Mouse (Mus musculus): ENCODE data around the gene Tmc2. TPM values are rescaled to one million over a fixed set of nuclear protein-coding genes. Genes with fewer than 3 reads are reported as not detected.

The Tmc2 gene
- total and polyA plus RNA-seq, 3 experiments: 0.05 TPM; not detected in 2

- Histone ChIP-seq H3K36me3 (replicated peaks) (peaks cover 4% of the 10 kb centered on the region), H3K4me3 (ENCODE audit: low read depth, low read length) (no peak overlapping the region), H3K27me3 (ENCODE audit: insufficient read depth, low read length) (peaks cover 58% of the 10 kb centered on the region), H3K9me3 (replicated peaks) (peaks cover 7% of the 10 kb centered on the region; the same call in 1 of the 2 replicates), H3K4me1 (ENCODE audit: insufficient read depth, low read depth, low read length) (peaks cover 17% of the 10 kb centered on the region)
- ATAC-seq (ENCODE audit: extremely low read depth, insufficient number of reproducible peaks, low FRiP score, poor library complexity, severe bottlenecking) (no peak), DNase-seq (ENCODE audit: low spot score) (no peak)
- no peak for TF ChIP-seq GATA2 (IDR thresholded peaks at IDR 0.05; ENCODE audit: borderline replicate concordance, low read depth, low read length)
- TF ChIP-seq GATA1 (IDR thresholded peaks at IDR 0.05; ENCODE audit: borderline replicate concordance, low read length): no peak
- no peak for TF ChIP-seq CTCF (IDR thresholded peaks at IDR 0.05; ENCODE audit: low read depth, low read length)
- TF ChIP-seq POLR2AphosphoS5 (IDR thresholded peaks at IDR 0.05; ENCODE audit: insufficient replicate concordance, low read depth, low read length): no peak
- no peak for TF ChIP-seq TAL1 (conservative IDR thresholded peaks at IDR 0.05; ENCODE audit: low read depth, low read length)
These were observed 100.5 kb downstream of the Tmc2 start for GRCm38 (mm10) chr2:130295331-130296133.

- TF ChIP-seq TAL1 (conservative IDR thresholded peaks at IDR 0.05; ENCODE audit: low read depth, low read length): no peak
- no peak for TF ChIP-seq GATA1 (IDR thresholded peaks at IDR 0.05; ENCODE audit: borderline replicate concordance, low read length)
- TF ChIP-seq CTCF (IDR thresholded peaks at IDR 0.05; ENCODE audit: low read depth, low read length): no peak
- TF ChIP-seq GATA2 (IDR thresholded peaks at IDR 0.05; ENCODE audit: borderline replicate concordance, low read depth, low read length): no peak
- no peak for TF ChIP-seq POLR2AphosphoS5 (IDR thresholded peaks at IDR 0.05; ENCODE audit: insufficient replicate concordance, low read depth, low read length)
- H3K36me3 ChIP-seq (replicated peaks): peaks cover 4% of the 10 kb centered on the region
- peaks cover 58% of the 10 kb centered on the region for H3K27me3 ChIP-seq (ENCODE audit: insufficient read depth, low read length)
- no peak for ATAC-seq (ENCODE audit: extremely low read depth, insufficient number of reproducible peaks, low FRiP score, poor library complexity, severe bottlenecking)
- peaks cover 7% of the 10 kb centered on the region; the same call in 1 of the 2 replicates for H3K9me3 ChIP-seq (replicated peaks)
- no peak overlapping the region for H3K4me3 ChIP-seq (ENCODE audit: low read depth, low read length)
- H3K4me1 ChIP-seq (ENCODE audit: insufficient read depth, low read depth, low read length): peaks cover 14% of the 10 kb centered on the region
- DNase-seq (ENCODE audit: low spot score): no peak
These were observed 101.2 kb downstream of the Tmc2 start for GRCm38 (mm10) chr2:130296134-130296745.

- no peak for TF ChIP-seq GATA1 (IDR thresholded peaks at IDR 0.05; ENCODE audit: borderline replicate concordance, low read length)
- no peak for TF ChIP-seq CTCF (IDR thresholded peaks at IDR 0.05; ENCODE audit: low read depth, low read length)
- no peak for TF ChIP-seq TAL1 (conservative IDR thresholded peaks at IDR 0.05; ENCODE audit: low read depth, low read length)
- no peak for TF ChIP-seq POLR2AphosphoS5 (IDR thresholded peaks at IDR 0.05; ENCODE audit: insufficient replicate concordance, low read depth, low read length)
- TF ChIP-seq GATA2 (IDR thresholded peaks at IDR 0.05; ENCODE audit: borderline replicate concordance, low read depth, low read length): no peak
- DNase-seq (ENCODE audit: low spot score): no peak
These were observed 102.6 kb downstream of the Tmc2 start for GRCm38 (mm10) chr2:130297580-130297979.

GRCm38 (mm10) chr2:130303014-130303413, 108.0 kb downstream of the Tmc2 start:
- Histone ChIP-seq H3K4me3 (ENCODE audit: low read depth, low read length) (no peak overlapping the region), H3K27me3 (ENCODE audit: insufficient read depth, low read length) (peaks cover 62% of the 10 kb centered on the region), H3K4me1 (ENCODE audit: insufficient read depth, low read depth, low read length) (no peaks in the 10 kb centered on the region), H3K36me3 (replicated peaks) (no peaks in the 10 kb centered on the region), H3K9me3 (replicated peaks) (no peaks in the 10 kb centered on the region)
- DNase-seq (ENCODE audit: low spot score) (no peak), ATAC-seq (ENCODE audit: extremely low read depth, insufficient number of reproducible peaks, low FRiP score, poor library complexity, severe bottlenecking) (no peak)
- TF ChIP-seq POLR2AphosphoS5 (IDR thresholded peaks at IDR 0.05; ENCODE audit: insufficient replicate concordance, low read depth, low read length) (no peak), GATA1 (IDR thresholded peaks at IDR 0.05; ENCODE audit: borderline replicate concordance, low read length) (no peak), TAL1 (conservative IDR thresholded peaks at IDR 0.05; ENCODE audit: low read depth, low read length) (no peak), GATA2 (IDR thresholded peaks at IDR 0.05; ENCODE audit: borderline replicate concordance, low read depth, low read length) (no peak), CTCF (IDR thresholded peaks at IDR 0.05; ENCODE audit: low read depth, low read length) (no peak)

More at GRCm38 (mm10) chr2:130297580-130297979, 102.6 kb downstream of the Tmc2 start:
- H3K4me1 ChIP-seq (ENCODE audit: insufficient read depth, low read depth, low read length): peaks cover 13% of the 10 kb centered on the region
- H3K27me3 ChIP-seq (ENCODE audit: insufficient read depth, low read length): peaks cover 65% of the 10 kb centered on the region
- no peak for ATAC-seq (ENCODE audit: extremely low read depth, insufficient number of reproducible peaks, low FRiP score, poor library complexity, severe bottlenecking)
- no peaks in the 10 kb centered on the region for H3K36me3 ChIP-seq (replicated peaks)
- no peak overlapping the region for H3K4me3 ChIP-seq (ENCODE audit: low read depth, low read length)
- peaks cover 7% of the 10 kb centered on the region; the same call in 1 of the 2 replicates for H3K9me3 ChIP-seq (replicated peaks)

Other genes with a start within 250 kb of the Tmc2 start
- not detected in 2 replicates for gene Tgm3, start 182.8 kb upstream of the Tmc2 start, total RNA-seq (2014; fragmentation: Nextera tagmentation)
- 0.05 and 0.06 TPM in 2 replicates for gene Tgm3, start 182.8 kb upstream of the Tmc2 start, total RNA-seq (2017)
- gene Tgm3, start 182.8 kb upstream of the Tmc2 start, polyA plus RNA-seq (2012): not detected in 2 replicates
- not detected in 2 replicates for gene Tgm6, start 82.8 kb upstream of the Tmc2 start, total RNA-seq (2014; fragmentation: Nextera tagmentation)
- gene Tgm6, start 82.8 kb upstream of the Tmc2 start, total RNA-seq (2017): 0.05 TPM in 1 of 2 replicates, not detected in the other
- not detected in 2 replicates for gene Tgm6, start 82.8 kb upstream of the Tmc2 start, polyA plus RNA-seq (2012)
- 112 and 115 TPM in 2 replicates for gene Snrpb, start 15.8 kb upstream of the Tmc2 start, total RNA-seq (2014; fragmentation: Nextera tagmentation)
- 252 and 274 TPM in 2 replicates for gene Snrpb, start 15.8 kb upstream of the Tmc2 start, total RNA-seq (2017)
- gene Snrpb, start 15.8 kb upstream of the Tmc2 start, polyA plus RNA-seq (2012): 650 and 707 TPM in 2 replicates
- 673 and 768 TPM in 2 replicates for gene Nop56, start 79.2 kb downstream of the Tmc2 start, total RNA-seq (2014; fragmentation: Nextera tagmentation)
- 325 and 381 TPM in 2 replicates for gene Nop56, start 79.2 kb downstream of the Tmc2 start, total RNA-seq (2017)
- 92.9 and 102 TPM in 2 replicates for gene Nop56, start 79.2 kb downstream of the Tmc2 start, polyA plus RNA-seq (2012)
- gene Idh3b, start 89.4 kb downstream of the Tmc2 start, total RNA-seq (2014; fragmentation: Nextera tagmentation): 381 and 449 TPM in 2 replicates
- 171 and 172 TPM in 2 replicates for gene Idh3b, start 89.4 kb downstream of the Tmc2 start, total RNA-seq (2017)
- 118 and 132 TPM in 2 replicates for gene Idh3b, start 89.4 kb downstream of the Tmc2 start, polyA plus RNA-seq (2012)
- gene Ebf4, start 100.0 kb downstream of the Tmc2 start, total RNA-seq (2014; fragmentation: Nextera tagmentation): 0.49 and 0.83 TPM in 2 replicates
- 0.06 TPM in 1 of 2 replicates, not detected in the other for gene Ebf4, start 100.0 kb downstream of the Tmc2 start, total RNA-seq (2017)
- not detected in 2 replicates for gene Ebf4, start 100.0 kb downstream of the Tmc2 start, polyA plus RNA-seq (2012)
- 0.29 TPM in 1 of 2 replicates, not detected in the other for gene Cpxm1, start 202.4 kb downstream of the Tmc2 start, total RNA-seq (2014; fragmentation: Nextera tagmentation)
- gene Cpxm1, start 202.4 kb downstream of the Tmc2 start, total RNA-seq (2017): not detected in 2 replicates
- gene Cpxm1, start 202.4 kb downstream of the Tmc2 start, polyA plus RNA-seq (2012): not detected in 2 replicates
- gene Gm28372, start 210.0 kb downstream of the Tmc2 start, total RNA-seq (2014; fragmentation: Nextera tagmentation): not detected in 2 replicates
- gene Gm28372, start 210.0 kb downstream of the Tmc2 start, total RNA-seq (2017): not detected in 2 replicates
- not detected in 2 replicates for gene Gm28372, start 210.0 kb downstream of the Tmc2 start, polyA plus RNA-seq (2012)
- not detected in 2 replicates for gene 1700020A23Rik, start 210.1 kb downstream of the Tmc2 start, total RNA-seq (2014; fragmentation: Nextera tagmentation)
- gene 1700020A23Rik, start 210.1 kb downstream of the Tmc2 start, total RNA-seq (2017): not detected in 2 replicates
- gene 1700020A23Rik, start 210.1 kb downstream of the Tmc2 start, polyA plus RNA-seq (2012): not detected in 2 replicates
- not detected in 2 replicates for gene Tmem239, start 211.3 kb downstream of the Tmc2 start, total RNA-seq (2014; fragmentation: Nextera tagmentation)
- gene Tmem239, start 211.3 kb downstream of the Tmc2 start, total RNA-seq (2017): not detected in 2 replicates
- not detected in 2 replicates for gene Tmem239, start 211.3 kb downstream of the Tmc2 start, polyA plus RNA-seq (2012)
- 55.2 and 58.9 TPM in 2 replicates for gene Vps16, start 229.1 kb downstream of the Tmc2 start, total RNA-seq (2014; fragmentation: Nextera tagmentation)
- 180 and 190 TPM in 2 replicates for gene Vps16, start 229.1 kb downstream of the Tmc2 start, total RNA-seq (2017)
- gene Vps16, start 229.1 kb downstream of the Tmc2 start, polyA plus RNA-seq (2012): 12.6 and 20.2 TPM in 2 replicates
- gene Pced1a, start 229.5 kb downstream of the Tmc2 start, total RNA-seq (2014; fragmentation: Nextera tagmentation): 16.9 and 17.6 TPM in 2 replicates
- gene Pced1a, start 229.5 kb downstream of the Tmc2 start, total RNA-seq (2017): 13.9 and 20.0 TPM in 2 replicates
- 17.4 and 19.7 TPM in 2 replicates for gene Pced1a, start 229.5 kb downstream of the Tmc2 start, polyA plus RNA-seq (2012)

Measured in G1E (cell line).